Mouse (Mus musculus) embryonic stem cell, embryonic (primary cell): ENCODE measurements around the gene Gcgr.

Experiments
- CTCF ChIA-PET, 4 experiments: fragments of 300-600 bp in 2 of 4; fragments of 350-600 bp in 2 of 4; sonication (Branson Sonifier 250); formaldehyde crosslinking; loops; one replicate each; lab custom pipeline; 2022; ENCODE audit warnings: inconsistent platforms in 2 of 4; lab: Charles Lee
- POLR2A ChIA-PET, 4 experiments: fragments of 300-600 bp in 2 of 4; fragments of 350-600 bp in 2 of 4; sonication (Branson Sonifier 250); formaldehyde crosslinking; loops; one replicate each; lab custom pipeline; 2022; ENCODE audit warnings: antibody characterized with exemption in 4 of 4, inconsistent platforms in 1 of 4; lab: Charles Lee

The Gcgr gene

GRCm38 (mm10) chr11:120577211-120578023 is 46.9 kb downstream of the Gcgr start:
- ChIA-PET CTCF (interaction anchor here (0.5 to 1.9 kb wide), 24 partner anchors 8 to 1937 kb away, joined by 3 to 14 read pairs (median 4); partner anchors contain the start of genes Pycr1 (in 2 of the 4) and Lrrc45 (in 1 of the 4)), POLR2A (interaction anchor here in 3 of 4 experiments (0.6 to 16.3 kb wide), 50 partner anchors 8 to 669 kb away, joined by 3 to 358 read pairs (median 4); partner anchors contain the start of genes Alyref (in 2 of the 3), Mrpl12 (in 2 of the 3), Slc25a10 (in 2 of the 3) and Anapc11 (in 1 of the 3))

- ChIA-PET CTCF (interaction anchor here (0.5 to 2.4 kb wide), 18 partner anchors 7 to 1937 kb away, joined by 3 to 25 read pairs (median 4); partner anchors contain the start of gene Pycr1 (in 2 of the 4)), POLR2A (interaction anchor here in 3 of 4 experiments (0.6 to 16.3 kb wide), 32 partner anchors 8 to 670 kb away, joined by 3 to 358 read pairs (median 7); partner anchors contain the start of genes Alyref (in 2 of the 3), Slc25a10 (in 2 of the 3), Anapc11 (in 1 of the 3) and Fasn (in 1 of the 3))
Observed at GRCm38 (mm10) chr11:120578024-120578693, 47.7 kb downstream of the Gcgr start.

- CTCF ChIA-PET, result interaction anchor here in 3 of 4 experiments (0.7 to 2.6 kb wide), 22 partner anchors 9 to 155 kb away, joined by 3 to 25 read pairs (median 4); partner anchors contain the start of genes Arl16 (in 1 of the 3) and Pycr1 (in 1 of the 3)
- POLR2A ChIA-PET, result interaction anchor here in 3 of 4 experiments (0.6 to 16.3 kb wide), 47 partner anchors 9 to 372 kb away, joined by 3 to 358 read pairs (median 5); partner anchors contain the start of genes Alyref (in 2 of the 3), Cenpx (in 2 of the 3), Lrrc45 (in 2 of the 3) and Sirt7 (in 2 of the 3)
Observed at GRCm38 (mm10) chr11:120578694-120579243, 48.3 kb downstream of the Gcgr start.

GRCm38 (mm10) chr11:120579316-120580107 is 49.0 kb downstream of the Gcgr start:
- ChIA-PET CTCF (interaction anchor here (0.5 to 2.6 kb wide), 54 partner anchors 10 to 1157 kb away, joined by 3 to 25 read pairs (median 4); partner anchors contain the start of genes Rac3 (in 2 of the 4), Alyref (in 1 of the 4), Anapc11 (in 1 of the 4) and Arl16 (in 1 of the 4)), POLR2A (interaction anchor here (0.5 to 16.3 kb wide), 72 partner anchors 8 to 624 kb away, joined by 3 to 358 read pairs (median 4); partner anchors contain the start of genes Pycr1 (in 3 of the 4), Alyref (in 2 of the 4), Arl16 (in 2 of the 4) and Cenpx (in 2 of the 4))

GRCm38 (mm10) chr11:120580190-120580589 is 49.7 kb downstream of the Gcgr start:
- ChIA-PET POLR2A (interaction anchor here (0.6 to 16.3 kb wide), 62 partner anchors 8 to 624 kb away, joined by 3 to 358 read pairs (median 4); partner anchors contain the start of genes Pycr1 (in 3 of the 4), Alyref (in 2 of the 4), Arl16 (in 2 of the 4) and Cenpx (in 2 of the 4)), CTCF (interaction anchor here (0.5 to 2.6 kb wide), 43 partner anchors 9 to 411 kb away, joined by 3 to 25 read pairs (median 4); partner anchors contain the start of genes Alyref (in 1 of the 4), Anapc11 (in 1 of the 4), Arl16 (in 1 of the 4) and Cenpx (in 1 of the 4))

GRCm38 (mm10) chr11:120580871-120581331 is 50.4 kb downstream of the Gcgr start:
- CTCF ChIA-PET, result interaction anchor here in 3 of 4 experiments (0.6 to 2.6 kb wide), 20 partner anchors 9 to 412 kb away, joined by 3 to 19 read pairs (median 6); partner anchors contain the start of genes Arl16 (in 1 of the 3), Cenpx (in 1 of the 3), Lrrc45 (in 1 of the 3) and Pycr1 (in 1 of the 3)

GRCm38 (mm10) chr11:120581490-120582267 is 51.2 kb downstream of the Gcgr start, which contains the start of gene Arhgdia:
Gene Arhgdia, minus strand, starts transcription at chr11:120581624.
- CTCF ChIA-PET, result interaction anchor here (0.7 to 1.9 kb wide), 21 partner anchors 8 to 195 kb away, joined by 3 to 18 read pairs (median 4); partner anchors contain the start of genes P4hb (in 2 of the 4), Cenpx (in 1 of the 4) and Lrrc45 (in 1 of the 4)
- POLR2A ChIA-PET, result interaction anchor here (0.5 to 10.1 kb wide), 84 partner anchors 8 to 918 kb away, joined by 3 to 112 read pairs (median 4); partner anchors contain the start of genes P4hb (in 3 of the 4), Slc25a10 (in 3 of the 4), Alyref (in 2 of the 4) and Anapc11 (in 2 of the 4)

More at GRCm38 (mm10) chr11:120580871-120581331, 50.4 kb downstream of the Gcgr start:
- POLR2A ChIA-PET, result interaction anchor here (0.8 to 16.3 kb wide), 25 partner anchors 10 to 352 kb away, joined by 3 to 358 read pairs (median 10); partner anchors contain the start of genes Mafg (in 2 of the 4), Pycr1 (in 2 of the 4), Sirt7 (in 2 of the 4) and Alyref (in 1 of the 4)

- ChIA-PET POLR2A (interaction anchor here (0.6 to 10.1 kb wide), 86 partner anchors 8 to 919 kb away, joined by 3 to 112 read pairs (median 4); partner anchors contain the start of genes P4hb (in 3 of the 4), Slc25a10 (in 3 of the 4), Alyref (in 2 of the 4) and Anapc11 (in 2 of the 4)), CTCF (interaction anchor here (0.5 to 1.9 kb wide), 27 partner anchors 9 to 398 kb away, joined by 3 to 18 read pairs (median 4); partner anchors contain the start of genes P4hb (in 2 of the 4), Cenpx (in 1 of the 4), Lrrc45 (in 1 of the 4) and Pcyt2 (in 1 of the 4))
Observed at GRCm38 (mm10) chr11:120582268-120582981, 51.9 kb downstream of the Gcgr start.

GRCm38 (mm10) chr11:120582982-120583293 is 52.4 kb downstream of the Gcgr start:
- CTCF ChIA-PET, result interaction anchor here in 3 of 4 experiments (0.5 to 1.9 kb wide), 17 partner anchors 10 to 398 kb away, joined by 3 to 18 read pairs (median 4); partner anchors contain the start of genes Cenpx (in 1 of the 3), Lrrc45 (in 1 of the 3), P4hb (in 1 of the 3) and Pcyt2 (in 1 of the 3)
- POLR2A ChIA-PET, result interaction anchor here (0.6 to 10.1 kb wide), 56 partner anchors 8 to 368 kb away, joined by 3 to 112 read pairs (median 5); partner anchors contain the start of genes P4hb (in 3 of the 4), Alyref (in 2 of the 4), Anapc11 (in 2 of the 4) and Mafg (in 2 of the 4)

GRCm38 (mm10) chr11:120583937-120584336 is 53.4 kb downstream of the Gcgr start:
- ChIA-PET POLR2A (interaction anchor here in 2 of 4 experiments (0.8 to 10.1 kb wide), 13 partner anchors 10 to 94 kb away, joined by 3 to 112 read pairs (median 9); partner anchors contain the start of genes Mafg (in 2 of the 2), P4hb (in 2 of the 2), Alyref (in 1 of the 2) and Anapc11 (in 1 of the 2)), CTCF (interaction anchor here in 2 of 4 experiments (0.6 to 1.3 kb wide), 7 partner anchors 11 to 72 kb away, joined by 3 read pairs; partner anchors contain the start of gene P4hb (in 1 of the 2))

- ChIA-PET POLR2A (interaction anchor here in 2 of 4 experiments (0.9 to 12.3 kb wide), 11 partner anchors 6 to 133 kb away, joined by 3 to 215 read pairs (median 7); partner anchors contain the start of genes P4hb (in 2 of the 2), Alyref (in 1 of the 2), Anapc11 (in 1 of the 2) and Npb (in 1 of the 2)), CTCF (interaction anchor here in 1 of 4 experiments (0.7 to 2.2 kb wide), 2 partner anchors 9 to 12 kb away, joined by 4 to 7 read pairs; no protein-coding TSS in a partner anchor)
Observed at GRCm38 (mm10) chr11:120588531-120588930, 58.0 kb downstream of the Gcgr start.
